Mouse (Mus musculus) CH12.LX (cell line): ENCODE measurements around the gene Tigd3.

Experiments
- CTCF ChIP-seq, 2 experiments: IDR thresholded peaks in 1 of 2; conservative IDR thresholded peaks in 1 of 2; 2 replicates each; pipeline ENCODE4 v1.5.1; 2011 to 2012; ENCODE audit warnings: low read depth in 2 of 2, low read length in 2 of 2, improper control_type of control experiment in 1 of 2, inconsistent platforms in 1 of 2, mild to moderate bottlenecking in 1 of 2, moderate library complexity in 1 of 2
- EP300 ChIP-seq: IDR thresholded peaks from 2 replicates; pipeline ENCODE4 v1.6.1; 2011; ENCODE audit warnings: low read length, improper control_type of control experiment
- MEF2A ChIP-seq: IDR thresholded peaks from 2 replicates; pipeline ENCODE4 v1.6.1; 2014; ENCODE audit warnings: low read depth, mild to moderate bottlenecking, inconsistent platforms, low read length, improper control_type of control experiment, borderline replicate concordance
- POLR2A ChIP-seq: IDR thresholded peaks from 2 replicates; pipeline ENCODE4 v1.6.1; 2011; ENCODE audit warnings: low read depth, mild to moderate bottlenecking, improper control_type of control experiment, low read length
- POLR2AphosphoS2 ChIP-seq: IDR thresholded peaks from 2 replicates; pipeline ENCODE4 v1.6.1; 2011; ENCODE audit warnings: low read depth, low read length, improper control_type of control experiment
- SMC3 ChIP-seq: IDR thresholded peaks from 2 replicates; pipeline ENCODE4 v1.6.1; 2011; ENCODE audit warnings: low read depth, low read length, improper control_type of control experiment
- TCF12 ChIP-seq: IDR thresholded peaks from 2 replicates; pipeline ENCODE4 v1.6.1; 2014; ENCODE audit warnings: low read depth, mild to moderate bottlenecking, inconsistent platforms, low read length, improper control_type of control experiment
- ZC3H11A ChIP-seq: IDR thresholded peaks from 2 replicates; pipeline ENCODE4 v1.6.1; 2012; ENCODE audit warnings: low read depth, mild to moderate bottlenecking, inconsistent platforms, low read length, improper control_type of control experiment
- ZKSCAN1 ChIP-seq: IDR thresholded peaks from 2 replicates; pipeline ENCODE4 v1.6.1; 2012; ENCODE audit warnings: low read depth, inconsistent platforms, low read length, improper control_type of control experiment, borderline replicate concordance

DNA sequence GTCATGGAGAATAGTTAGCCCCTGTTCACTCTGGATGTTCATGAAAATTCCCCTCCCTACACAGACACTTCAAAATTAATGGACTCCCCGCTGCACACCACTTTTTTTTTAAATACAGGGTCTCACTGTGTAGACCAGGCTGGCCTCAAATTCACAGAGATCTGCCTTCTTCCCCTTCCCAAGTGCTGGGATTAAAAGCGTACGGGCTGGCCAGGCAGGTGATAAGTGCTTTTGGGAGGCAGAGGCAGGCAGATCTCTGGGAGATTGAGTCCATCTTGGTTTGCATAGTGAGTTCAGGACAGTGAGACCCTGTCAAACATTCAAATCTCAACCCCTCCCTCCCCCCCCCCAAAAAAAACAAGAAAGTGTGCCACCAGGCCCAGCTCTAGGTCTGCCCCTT lies 29.0 kb upstream of the Tigd3 start:
- no peak for TF ChIP-seq ZC3H11A
- TF ChIP-seq CTCF (conservative IDR thresholded peaks at IDR 0.05 in 1 of 2, IDR thresholded peaks at IDR 0.05 in 1 of 2; ENCODE audit: low read depth in 2 of 2, low read length in 2 of 2) = no peak
- TF ChIP-seq POLR2AphosphoS2 = no peak
- TF ChIP-seq ZKSCAN1 = no peak
- TF ChIP-seq POLR2A = no peak
- TF ChIP-seq TCF12 = no peak
- TF ChIP-seq EP300 = no peak
- no peak for TF ChIP-seq MEF2A
- no peak for TF ChIP-seq SMC3
